Mouse (Mus musculus): ENCODE results near the gene Acot13. TPM values are rescaled to one million over a fixed set of nuclear protein-coding genes. Genes with fewer than 3 reads are reported as not detected.
"Not testable (repeated sequence)": the region's sequence is repeated elsewhere in the genome, so short reads cannot be mapped to it uniquely, and the experiment has no call there.

Acot13 gene
- polyA plus RNA-seq, 1 experiment from 2014 or later, result 64.2 TPM

DNA sequence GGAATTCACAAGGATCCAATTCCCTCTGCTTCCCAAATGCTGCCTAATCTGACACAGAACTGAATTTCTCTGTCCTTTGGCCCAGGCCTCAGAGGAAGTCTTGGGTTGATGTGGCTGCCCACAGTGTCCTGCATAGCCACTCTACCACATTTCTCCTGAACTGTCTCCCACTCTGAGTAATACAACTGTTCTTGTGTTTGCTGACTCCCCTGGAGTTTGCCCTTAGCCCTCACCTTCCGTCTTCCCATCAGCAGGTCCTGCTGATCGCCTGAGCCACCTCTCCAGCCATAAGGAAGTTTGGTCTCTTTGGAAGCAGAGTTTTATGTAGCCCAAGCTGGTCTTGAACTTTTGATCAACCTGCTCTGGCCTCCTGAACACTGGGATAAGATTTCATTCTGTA, 20.6 kb upstream of the Acot13 start:
- no peaks in the 10 kb centered on the region for H3K27me3 ChIP-seq (ENCODE audit: low read depth, poor library complexity, severe bottlenecking)
- WGBS, result 86% methylated on average over 2 of the region's 2 CpGs

DNA sequence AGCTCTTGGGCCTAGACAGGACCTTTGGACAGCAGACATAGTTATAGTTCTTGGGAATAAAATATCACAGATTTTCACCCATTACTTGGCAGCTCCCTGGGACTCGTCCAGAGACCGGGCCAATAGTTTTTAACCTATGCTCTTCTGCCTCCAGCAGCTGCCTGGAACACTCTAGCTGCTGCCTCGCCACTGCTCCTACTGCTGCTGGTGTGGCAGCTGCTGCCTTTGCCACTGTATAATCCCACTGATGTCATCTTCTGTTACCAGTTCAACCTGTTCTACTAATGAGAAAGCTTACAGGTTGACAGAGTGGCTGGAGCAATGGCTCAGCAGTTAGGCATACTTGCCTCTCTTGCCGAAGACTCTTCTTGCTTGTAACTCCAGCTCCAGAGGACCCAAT, 18.0 kb upstream of the Acot13 start:
- Histone ChIP-seq H3K27me3 (ENCODE audit: low read depth, poor library complexity, severe bottlenecking) (no peaks in the 10 kb centered on the region), H3K27ac (no peak overlapping the region), H3K4me1 (peaks cover 10% of the 10 kb centered on the region), H3K4me3 (no peak overlapping the region), H3K36me3 (no peaks in the 10 kb centered on the region), H3K9me3 (replicated peaks) (no peaks in the 10 kb centered on the region)
- DNase-seq (ENCODE audit: low spot score), result no peak
- 86% methylated on average over 4 of the region's 4 CpGs for WGBS

More for the DNA sequence above, 20.6 kb upstream of the Acot13 start:
- DNase-seq (ENCODE audit: low spot score), result no peak
- Histone ChIP-seq H3K4me1 (no peaks in the 10 kb centered on the region), H3K36me3 (no peaks in the 10 kb centered on the region), H3K9me3 (replicated peaks) (no peaks in the 10 kb centered on the region), H3K27ac (no peak overlapping the region), H3K4me3 (no peak overlapping the region)

DNA sequence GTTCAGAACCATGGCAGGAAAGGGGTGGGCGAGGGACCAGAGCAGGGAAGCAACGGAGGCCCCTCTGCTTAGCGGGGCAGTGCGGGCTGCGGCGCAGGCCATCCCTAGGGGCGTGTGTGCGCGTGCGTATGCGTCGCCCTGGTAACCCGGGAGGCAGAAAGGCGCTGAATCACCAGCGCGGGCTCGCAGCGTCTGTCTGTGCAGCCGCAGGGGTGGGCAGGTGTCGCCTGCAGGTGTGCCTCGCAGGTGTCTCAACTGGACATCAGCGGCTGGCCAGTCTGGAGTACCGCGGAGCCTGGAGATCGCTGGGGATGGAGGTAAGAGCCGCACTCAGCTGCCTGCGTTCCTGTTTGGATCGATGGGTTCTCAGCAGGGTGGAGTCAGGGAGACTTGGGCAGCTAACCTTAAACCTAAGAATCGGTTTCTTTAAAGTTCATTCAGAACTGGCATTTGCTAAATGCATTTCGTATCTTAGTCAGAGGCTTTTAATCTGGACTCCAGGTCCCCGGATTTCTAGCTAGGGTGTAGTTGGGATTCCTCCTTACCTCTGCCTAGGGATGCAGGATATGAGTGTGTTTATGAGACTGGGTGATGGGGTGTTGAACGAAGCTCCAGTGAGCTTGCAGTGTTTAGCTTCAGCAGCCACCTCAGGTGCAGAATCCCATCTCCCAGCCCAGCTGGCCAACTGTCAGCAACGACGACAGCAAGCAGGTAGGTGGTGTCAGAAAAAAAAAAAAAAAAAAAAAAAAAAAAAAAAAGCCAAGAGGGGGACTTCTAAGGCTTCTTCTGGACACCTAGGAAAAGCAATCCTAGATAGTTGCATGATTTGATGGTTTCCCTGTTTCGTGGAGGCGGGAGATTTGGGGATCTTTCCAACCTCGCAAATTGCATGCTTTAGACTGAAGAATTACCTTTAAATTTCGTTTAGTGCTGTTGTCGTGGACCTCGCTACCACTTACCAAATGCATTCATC, 13.9 kb upstream of the Acot13 start, which contains the start of gene D130043K22Rik:
Gene D130043K22Rik, plus strand, starts transcription at position 153 of the 973 bp plus-strand sequence.
- WGBS, result 12% methylated on average over 40 of the region's 40 CpGs
- Histone ChIP-seq H3K4me3 (peak within 1 kb of the TSS; percentile 57), H3K27ac (peak within 1 kb of the TSS; percentile 26; the same call in 1 of the 2 replicates), H3K36me3 (peaks cover 31% of the 10 kb centered on the region), H3K4me1 (peaks cover 15% of the 10 kb centered on the region), H3K27me3 (ENCODE audit: low read depth, poor library complexity, severe bottlenecking) (no peaks in the 10 kb centered on the region), H3K9me3 (replicated peaks) (no peaks in the 10 kb centered on the region)
- DNase-seq (ENCODE audit: low spot score), result peak; percentile 72

DNA sequence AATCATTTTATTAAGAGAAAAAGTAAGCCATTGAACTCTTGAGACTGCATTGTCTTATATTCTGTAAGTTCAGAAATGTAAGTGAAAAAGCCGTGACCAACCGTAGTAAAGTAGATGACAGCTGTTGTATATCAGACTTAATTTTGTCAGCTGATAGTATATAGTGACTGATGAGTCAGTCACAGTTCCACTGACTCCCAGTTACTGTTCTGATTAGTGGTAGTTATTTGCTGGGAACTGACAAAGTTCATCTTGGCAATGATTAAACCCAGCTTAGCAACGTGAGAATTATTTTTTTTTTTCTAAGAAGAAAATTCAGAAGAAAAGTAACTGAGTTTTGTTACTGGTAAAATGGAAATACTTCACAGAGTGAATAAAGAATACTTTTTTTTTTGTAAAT, 10.4 kb upstream of the Acot13 start:
- Histone ChIP-seq H3K27ac (no peak overlapping the region), H3K4me3 (no peak overlapping the region), H3K9me3 (replicated peaks) (no peaks in the 10 kb centered on the region), H3K27me3 (ENCODE audit: low read depth, poor library complexity, severe bottlenecking) (no peaks in the 10 kb centered on the region), H3K4me1 (peaks cover 15% of the 10 kb centered on the region), H3K36me3 (peaks cover 62% of the 10 kb centered on the region)
- 88% methylated on average over 3 of the region's 3 CpGs for WGBS
- no peak for DNase-seq (ENCODE audit: low spot score)

DNA sequence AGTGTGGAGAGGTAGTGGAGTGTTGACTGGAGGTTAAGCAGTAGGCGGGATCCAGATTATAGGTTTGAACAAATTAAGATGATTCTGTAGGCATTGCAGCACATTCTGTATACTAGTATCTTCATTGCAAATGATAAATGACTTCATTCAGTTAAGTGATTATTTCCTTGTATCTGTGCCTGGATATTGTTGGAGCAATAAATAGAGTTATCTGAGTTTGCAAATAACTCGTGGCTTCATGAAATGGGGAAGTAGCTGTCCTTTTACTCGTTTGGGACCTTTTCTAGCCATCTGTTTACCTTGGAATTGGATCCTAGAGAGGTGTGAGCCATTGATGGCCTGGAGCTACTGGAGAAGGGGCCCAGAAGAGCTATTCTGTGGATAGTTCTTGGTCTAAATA, 8.5 kb upstream of the Acot13 start:
- no peak for DNase-seq (ENCODE audit: low spot score)
- 84% methylated on average over 3 of the region's 3 CpGs for WGBS
- H3K4me3 ChIP-seq, result no peak overlapping the region
- peaks cover 79% of the 10 kb centered on the region for H3K36me3 ChIP-seq
- no peak overlapping the region for H3K27ac ChIP-seq
- no peaks in the 10 kb centered on the region for H3K9me3 ChIP-seq (replicated peaks)
- peaks cover 9% of the 10 kb centered on the region for H3K4me1 ChIP-seq
- H3K27me3 ChIP-seq (ENCODE audit: low read depth, poor library complexity, severe bottlenecking), result no peaks in the 10 kb centered on the region

DNA sequence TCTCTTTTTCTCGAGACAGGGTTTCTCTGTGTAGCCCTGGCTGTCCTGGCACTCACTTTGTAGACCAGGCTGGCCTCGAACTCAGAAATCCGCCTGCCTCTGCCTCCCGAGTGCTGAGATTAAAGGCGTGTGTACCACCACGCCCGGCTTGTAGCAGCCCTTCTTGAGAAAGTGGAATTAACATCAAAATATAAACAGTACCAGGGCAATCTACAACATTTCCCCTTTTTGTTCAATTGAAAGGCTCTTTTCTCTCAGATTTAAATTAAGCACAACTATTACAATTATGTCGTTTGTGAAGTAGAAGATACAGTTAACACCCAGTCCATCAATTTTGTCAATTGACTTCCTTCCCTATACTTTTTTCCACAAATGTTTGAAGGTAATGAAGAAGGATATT, 6.4 kb upstream of the Acot13 start:
- peaks cover 13% of the 10 kb centered on the region for H3K4me1 ChIP-seq
- H3K27me3 ChIP-seq (ENCODE audit: low read depth, poor library complexity, severe bottlenecking); DNase-seq (ENCODE audit: low spot score); H3K27ac ChIP-seq; H3K4me3 ChIP-seq; H3K9me3 ChIP-seq (replicated peaks): not testable (repeated sequence)
- H3K36me3 ChIP-seq, result peaks cover 86% of the 10 kb centered on the region
- WGBS, result 95% methylated on average over 8 of the region's 8 CpGs

DNA sequence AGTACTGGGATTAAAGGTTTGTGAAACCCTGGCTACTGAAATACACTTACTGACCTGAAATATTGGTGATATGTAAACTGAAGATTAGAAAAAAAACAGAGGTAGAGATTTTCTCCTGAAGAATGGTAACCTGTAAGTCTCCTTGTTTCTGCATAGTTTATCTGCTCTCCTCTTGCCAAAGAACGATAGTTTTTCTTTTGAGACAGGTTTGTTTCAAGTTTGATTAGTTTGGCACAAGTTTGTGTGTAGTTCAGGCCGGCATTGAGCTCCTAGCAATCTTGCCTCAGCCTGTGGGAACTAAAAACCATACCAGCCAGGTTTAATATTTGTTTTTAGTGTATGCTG, 1.4 kb upstream of the Acot13 start:
- WGBS, result 77% methylated on average over 2 of the region's 2 CpGs
- Histone ChIP-seq H3K36me3 (peaks cover 40% of the 10 kb centered on the region), H3K4me3 (peak overlapping the region; percentile 97), H3K9me3 (replicated peaks) (no peaks in the 10 kb centered on the region), H3K4me1 (peaks cover 20% of the 10 kb centered on the region), H3K27me3 (ENCODE audit: low read depth, poor library complexity, severe bottlenecking) (no peaks in the 10 kb centered on the region), H3K27ac (peak overlapping the region; percentile 95)
- no peak for DNase-seq (ENCODE audit: low spot score)

DNA sequence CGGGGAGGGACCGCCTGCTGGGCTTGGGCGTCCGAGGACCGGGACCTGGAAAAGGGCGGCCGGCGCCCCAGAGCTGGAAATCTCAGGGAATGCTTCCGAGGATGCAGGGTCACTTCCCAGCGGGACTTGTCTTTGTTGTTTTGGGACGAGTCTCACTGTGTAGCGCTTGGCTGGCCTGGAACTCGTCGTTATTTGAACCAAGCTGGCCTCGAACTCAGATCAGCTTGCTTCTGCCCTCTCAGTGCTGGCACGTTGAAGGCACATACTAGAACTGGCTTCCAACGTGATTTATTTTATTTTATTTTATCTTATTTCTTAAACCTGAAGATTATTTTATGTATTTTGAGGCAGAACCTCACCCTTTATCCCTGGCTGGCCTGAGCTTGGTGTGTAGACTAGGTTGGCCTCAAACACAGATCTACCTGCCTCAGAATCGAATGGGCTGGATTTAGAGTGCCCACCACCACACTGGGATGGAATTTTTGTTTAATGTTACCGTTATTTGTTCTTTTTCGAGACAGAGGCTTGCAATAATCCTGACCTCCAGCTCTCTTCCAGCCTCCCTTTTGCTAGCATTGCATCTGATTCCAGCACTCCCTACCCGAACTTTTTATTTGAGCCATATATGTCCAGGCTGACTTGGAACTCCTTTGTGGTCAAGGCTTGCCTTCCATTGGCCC, 931 bp upstream of the Acot13 start:
- peaks cover 20% of the 10 kb centered on the region for H3K4me1 ChIP-seq
- no peaks in the 10 kb centered on the region for H3K9me3 ChIP-seq (replicated peaks)
- no peak for DNase-seq (ENCODE audit: low spot score)
- H3K4me3 ChIP-seq, result peak overlapping the region; percentile 97
- WGBS, result 6% methylated on average over 21 of the region's 21 CpGs
- H3K27ac ChIP-seq, result peak overlapping the region; percentile 95
- peaks cover 36% of the 10 kb centered on the region for H3K36me3 ChIP-seq
- no peaks in the 10 kb centered on the region for H3K27me3 ChIP-seq (ENCODE audit: low read depth, poor library complexity, severe bottlenecking)

DNA sequence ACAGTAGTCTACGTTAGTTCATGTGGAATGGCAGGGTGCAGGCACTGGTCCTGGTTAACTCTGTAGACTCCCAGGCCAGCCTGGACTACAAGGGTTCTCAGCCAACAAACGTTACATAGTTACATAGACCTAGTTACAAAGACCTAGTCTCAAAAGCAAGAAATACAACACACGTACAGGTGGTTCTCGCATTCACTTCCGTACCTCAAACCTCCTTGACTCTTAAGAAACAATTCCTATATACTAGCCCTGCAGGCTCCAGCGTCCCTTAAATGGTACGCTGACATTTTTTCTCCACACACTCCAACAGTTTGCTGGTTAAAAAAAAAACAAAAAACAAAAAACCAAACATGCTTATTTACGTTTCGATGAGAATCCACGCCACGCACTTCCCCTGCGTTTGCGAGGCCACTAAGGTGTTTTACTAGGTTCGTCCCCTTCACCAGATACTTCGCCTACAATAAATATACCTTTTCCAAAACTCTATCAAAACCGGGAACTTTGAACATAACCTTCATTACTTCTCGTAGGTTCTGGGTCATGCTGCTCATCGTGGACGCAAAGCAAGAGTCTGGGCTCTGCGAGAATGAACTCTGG, 486 bp downstream of the Acot13 start:
- no peaks in the 10 kb centered on the region for H3K9me3 ChIP-seq (replicated peaks)
- H3K4me3 ChIP-seq, result peak overlapping the region; percentile 97
- peaks cover 20% of the 10 kb centered on the region for H3K4me1 ChIP-seq
- peaks cover 21% of the 10 kb centered on the region for H3K36me3 ChIP-seq
- 5% methylated on average over 20 of the region's 20 CpGs for WGBS
- H3K27ac ChIP-seq, result peak overlapping the region; percentile 95
- no peak for DNase-seq (ENCODE audit: low spot score)
- no peaks in the 10 kb centered on the region for H3K27me3 ChIP-seq (ENCODE audit: low read depth, poor library complexity, severe bottlenecking)

DNA sequence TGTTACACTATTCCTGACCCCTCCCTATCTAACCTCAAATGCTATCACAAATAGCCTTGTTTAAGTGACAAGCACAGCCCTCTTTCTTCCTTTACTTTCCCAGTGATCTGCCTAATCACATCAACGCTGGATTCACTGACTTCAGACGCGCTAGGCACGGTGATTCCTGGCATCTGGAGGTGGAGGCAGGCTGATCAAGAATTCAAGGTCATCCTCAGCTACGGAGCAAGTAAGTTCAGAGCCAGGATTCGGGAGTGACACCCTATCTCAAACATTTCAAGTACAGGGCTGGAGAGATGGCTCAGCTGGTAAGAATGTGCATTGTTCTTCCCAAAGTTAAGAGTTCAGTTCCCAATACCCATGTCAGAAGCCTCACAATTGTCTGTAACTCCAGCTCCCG, 5.2 kb downstream of the Acot13 start:
- DNase-seq (ENCODE audit: low spot score), result no peak
- Histone ChIP-seq H3K4me1 (peaks cover 3% of the 10 kb centered on the region; the same call in 1 of the 2 replicates), H3K9me3 (replicated peaks) (no peaks in the 10 kb centered on the region), H3K36me3 (no peaks in the 10 kb centered on the region), H3K27me3 (ENCODE audit: low read depth, poor library complexity, severe bottlenecking) (no peaks in the 10 kb centered on the region), H3K27ac (no peak overlapping the region), H3K4me3 (no peak overlapping the region)
- 93% methylated on average over 7 of the region's 7 CpGs for whole genome bisulfite sequencing

DNA sequence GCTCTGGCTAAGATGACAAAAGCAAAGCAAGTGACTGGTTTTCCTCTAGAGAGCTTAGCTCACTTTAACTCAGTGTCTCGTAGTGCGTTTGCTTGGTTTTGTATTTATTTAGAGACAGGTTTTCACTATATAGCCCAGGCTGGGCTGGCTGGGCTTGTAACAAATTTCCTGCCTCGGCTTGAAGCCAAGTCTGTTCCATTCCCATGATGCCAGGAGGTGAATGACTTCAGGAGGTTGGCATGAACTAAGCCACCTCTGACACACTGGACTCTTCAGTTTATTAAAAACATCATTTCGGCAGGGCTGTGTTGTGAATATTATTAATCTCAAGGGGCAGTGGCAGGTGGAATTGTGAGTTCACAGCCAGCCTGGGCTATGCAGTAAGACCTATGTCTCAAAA, 5.8 kb downstream of the Acot13 start:
- 92% methylated on average over 4 of the region's 4 CpGs for WGBS
- DNase-seq (ENCODE audit: low spot score), result no peak
- Histone ChIP-seq H3K9me3 (replicated peaks) (no peaks in the 10 kb centered on the region), H3K27ac (no peak overlapping the region), H3K36me3 (no peaks in the 10 kb centered on the region; the same call in 1 of the 2 replicates), H3K27me3 (ENCODE audit: low read depth, poor library complexity, severe bottlenecking) (no peaks in the 10 kb centered on the region), H3K4me3 (no peak overlapping the region), H3K4me1 (peaks cover 2% of the 10 kb centered on the region; the same call in 1 of the 2 replicates)

DNA sequence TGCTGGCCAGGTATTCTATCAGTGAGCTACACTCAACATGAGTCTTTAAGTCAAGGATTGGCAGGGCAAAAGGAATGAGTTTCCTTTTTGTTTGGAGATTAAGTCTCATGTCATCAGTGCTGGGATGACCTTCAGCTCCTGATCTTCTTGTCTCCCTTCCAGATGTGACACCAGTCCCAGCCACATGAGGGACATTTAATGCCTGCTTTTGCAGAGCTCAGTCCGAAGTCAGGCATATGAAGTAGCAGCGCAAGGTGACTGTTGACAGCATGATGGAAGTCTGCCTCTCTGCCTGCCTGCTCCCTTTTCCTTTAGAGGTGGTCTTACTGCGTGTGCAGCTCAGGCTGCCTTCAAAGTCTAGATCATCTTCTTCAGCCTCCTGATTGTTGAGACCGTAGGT, 6.7 kb downstream of the Acot13 start:
- Histone ChIP-seq H3K4me3 (no peak overlapping the region), H3K4me1 (no peaks in the 10 kb centered on the region), H3K9me3 (replicated peaks) (no peaks in the 10 kb centered on the region), H3K27ac (no peak overlapping the region), H3K36me3 (no peaks in the 10 kb centered on the region; the same call in 1 of the 2 replicates), H3K27me3 (ENCODE audit: low read depth, poor library complexity, severe bottlenecking) (no peaks in the 10 kb centered on the region)
- 88% methylated on average over 4 of the region's 4 CpGs for WGBS
- DNase-seq (ENCODE audit: low spot score), result no peak

All from limb, embryonic 10.5 days (tissue).